Mouse (Mus musculus) bone marrow, adult 2 months (tissue): ENCODE data around the gene Rab13.
"Not testable (repeated sequence)": the region's sequence is repeated elsewhere in the genome, so short reads cannot be mapped to it uniquely, and the experiment has no call there.

ENCODE experiments used
- CTCF ChIP-seq: fragments of 200-500 bp; IDR thresholded peaks from 2 replicates; pipeline ENCODE4 v1.5.1; 2011; ENCODE audit warnings: low read length, control low read depth; ENCODE audit not compliant: control insufficient read depth, insufficient read depth
- POLR2A ChIP-seq: fragments of 200-500 bp; IDR thresholded peaks from 2 replicates; pipeline ENCODE4 v1.6.1; 2011; ENCODE audit warnings: low read depth, mild to moderate bottlenecking, control low read depth, low read length, borderline replicate concordance; ENCODE audit not compliant: control insufficient read depth

DNA sequence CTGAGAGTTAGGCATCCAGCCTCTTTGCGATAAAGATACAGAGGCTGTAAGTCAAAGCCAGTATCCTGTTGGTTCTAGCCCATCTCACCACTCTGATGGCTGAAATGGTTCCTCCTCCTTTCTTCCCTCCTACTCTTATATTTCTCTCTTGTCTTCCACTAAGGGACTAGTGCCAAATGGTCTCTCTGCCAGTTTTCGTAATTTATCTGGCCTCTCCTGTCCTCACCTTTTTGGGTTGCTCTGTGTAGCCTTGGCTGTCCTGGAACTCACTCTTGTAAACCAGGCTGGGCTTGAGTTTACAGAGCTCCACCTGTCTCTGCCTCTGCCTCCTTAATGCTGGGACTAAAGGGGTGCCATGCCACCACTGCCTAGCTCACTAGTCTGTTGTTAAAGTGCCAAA, 39.2 kb downstream of the Rab13 start:
- not testable (repeated sequence) for TF ChIP-seq POLR2A, CTCF
